Mouse (Mus musculus): ENCODE measurements around the gene Rnf185.

DNA sequence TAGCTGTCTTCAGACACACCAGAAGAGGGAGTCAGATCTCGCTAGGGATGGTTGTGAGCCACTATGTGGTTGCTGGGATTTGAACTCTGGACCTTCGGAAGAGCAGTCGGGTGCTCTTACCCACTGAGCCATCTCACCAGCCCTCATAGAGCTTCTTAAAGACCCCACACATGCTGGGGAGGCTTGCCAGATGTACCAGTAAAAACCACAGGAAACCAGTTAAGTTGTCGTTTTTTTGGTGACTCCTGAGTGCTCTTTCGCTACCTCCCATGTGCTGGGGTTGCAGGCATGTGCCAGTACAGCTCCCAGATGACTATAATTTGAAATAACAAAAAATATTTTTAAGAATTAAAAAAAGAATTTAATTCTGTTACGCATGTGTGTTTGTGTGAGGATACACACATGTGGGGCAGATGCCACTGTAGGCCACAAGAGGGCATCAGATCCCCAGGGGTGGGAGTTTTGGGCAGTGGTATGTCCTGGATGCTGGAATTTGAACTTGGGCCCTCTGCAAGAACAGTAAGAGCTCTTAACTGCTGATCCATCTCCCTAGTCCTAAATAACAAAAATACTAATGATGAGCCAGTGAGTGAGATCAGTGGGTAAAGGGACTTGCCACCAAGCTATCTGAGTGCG, 22.4 kb upstream of the Rnf185 start:
- peak; percentile 60 for TF ChIP-seq CTCF (IDR thresholded peaks at IDR 0.05; ENCODE audit: extremely low read depth, insufficient read depth, low read length)
- no peak for TF ChIP-seq POLR2A (IDR thresholded peaks at IDR 0.05; ENCODE audit: extremely low read depth, insufficient read depth, low read length)
